In genomic region chr10:80131316-80131951, GRCm38 (mm10) we compare ENCODE assay signal across 8 mouse cellular contexts. TPM values are rescaled to one million over a fixed set of nuclear protein-coding genes. Genes with fewer than 3 reads are reported as not detected.
DNase-seq lines count a peak whose midpoint lies in the region; ATAC-seq and TF ChIP-seq lines count a peak whose summit lies in the region.

No protein-coding gene starts in this region.

- no peaks in the 10 kb centered on the region for H3K9me3 ChIP-seq in heart, embryonic 10.5 days
- H3K9me3 ChIP-seq in ES-Bruce4 (replicated peaks; ENCODE audit: control insufficient read depth, insufficient read depth, low read length, poor library complexity, severe bottlenecking) = no peaks in the 10 kb centered on the region
- no peaks in the 10 kb centered on the region for H3K9me3 ChIP-seq in hindbrain, embryonic 14.5 days (ENCODE audit: control insufficient read depth, low read length)
- no peaks in the 10 kb centered on the region for H3K9me3 ChIP-seq in midbrain, embryonic 12.5 days

- peaks cover 46% of the 10 kb centered on the region for H3K4me1 ChIP-seq in heart, embryonic 10.5 days
- no peaks in the 10 kb centered on the region for H3K4me1 ChIP-seq in ES-Bruce4 (ENCODE audit: control insufficient read depth, insufficient read depth, low read length)
- H3K4me1 ChIP-seq in cortical plate, adult 2 months (ENCODE audit: control insufficient read depth, insufficient read depth, low read length) = no peaks in the 10 kb centered on the region; the same call in 1 of the 2 replicates
- peaks cover 15% of the 10 kb centered on the region for H3K4me1 ChIP-seq in hindbrain, embryonic 14.5 days (replicated peaks; ENCODE audit: control insufficient read depth, insufficient read depth, low read length)
- H3K4me1 ChIP-seq in midbrain, embryonic 12.5 days = peaks cover 27% of the 10 kb centered on the region

- TF ChIP-seq POLR2A in ES-Bruce4 (IDR thresholded peaks at IDR 0.05; ENCODE audit: insufficient read depth, low read length) = peak; percentile 27
- TF ChIP-seq POLR2A in cortical plate, adult 2 months (IDR thresholded peaks at IDR 0.05; ENCODE audit: extremely low read depth, insufficient read depth, low read length) = peak; percentile 43; the same call in 1 of the 2 replicates

- TF ChIP-seq CTCF in ES-Bruce4 (IDR thresholded peaks at IDR 0.05; ENCODE audit: low read depth, low read length) = no peak
- no peak for TF ChIP-seq CTCF in cortical plate, adult 2 months (IDR thresholded peaks at IDR 0.05; ENCODE audit: extremely low read depth, insufficient read depth, low read length)

- intact Hi-C loops in heart, postnatal 36 days (cut with DNase I) = no loop called here

- H3K36me3 ChIP-seq in heart, embryonic 10.5 days = peaks cover 85% of the 10 kb centered on the region
- peaks cover under 1% of the 10 kb centered on the region; the same call in 1 of the 2 replicates for H3K36me3 ChIP-seq in ES-Bruce4 (ENCODE audit: control insufficient read depth, insufficient read depth, low read length, poor library complexity, severe bottlenecking)
- peaks cover 100% of the 10 kb centered on the region for H3K36me3 ChIP-seq in hindbrain, embryonic 14.5 days (replicated peaks; ENCODE audit: control insufficient read depth, insufficient read depth)
- peaks cover 88% of the 10 kb centered on the region for H3K36me3 ChIP-seq in midbrain, embryonic 12.5 days

- no peak for DNase-seq in heart, embryonic 10.5 days (ENCODE audit: low spot score)
- DNase-seq in heart, adult 11 months = no peak
- DNase-seq in hindbrain, embryonic 14.5 days (ENCODE audit: low spot score) = peak; percentile 69
- DNase-seq in spleen, postnatal 4 days (ENCODE audit: low spot score in 2 of 2) = no peak
- DNase-seq in heart, postnatal 36 days = no peak

- peaks cover 41% of the 10 kb centered on the region for H3K27me3 ChIP-seq in heart, embryonic 10.5 days (ENCODE audit: insufficient read depth, poor library complexity, severe bottlenecking)
- no peaks in the 10 kb centered on the region for H3K27me3 ChIP-seq in ES-Bruce4 (ENCODE audit: control insufficient read depth, insufficient read depth, low read length, poor library complexity, severe bottlenecking)
- H3K27me3 ChIP-seq in hindbrain, embryonic 14.5 days (ENCODE audit: control insufficient read depth, insufficient read depth, low read length) = no peaks in the 10 kb centered on the region
- H3K27me3 ChIP-seq in midbrain, embryonic 12.5 days = peaks cover 58% of the 10 kb centered on the region

- TF ChIP-seq EP300 in ES-Bruce4 (IDR thresholded peaks at IDR 0.05; ENCODE audit: insufficient read depth, low read depth, low read length) = peak; percentile 41; the same call in 1 of the 2 replicates

- H3K27ac ChIP-seq in heart, embryonic 10.5 days = peak overlapping the region; percentile 43
- no peak overlapping the region for H3K27ac ChIP-seq in ES-Bruce4 (ENCODE audit: insufficient read depth, low read length)
- H3K27ac ChIP-seq in cortical plate, adult 2 months (ENCODE audit: insufficient read depth, low read length) = no peak overlapping the region
- no peak overlapping the region for H3K27ac ChIP-seq in hindbrain, embryonic 14.5 days
- H3K27ac ChIP-seq in midbrain, embryonic 12.5 days (replicated peaks) = no peak overlapping the region

- H3K9ac ChIP-seq in ES-Bruce4 (ENCODE audit: low read depth, poor library complexity, severe bottlenecking) = no peak overlapping the region
- H3K9ac ChIP-seq in hindbrain, embryonic 14.5 days = peak overlapping the region; percentile 20; the same call in 1 of the 2 replicates
- peak overlapping the region; percentile 17; the same call in 1 of the 2 replicates for H3K9ac ChIP-seq in midbrain, embryonic 12.5 days (replicated peaks)

- 17% methylated on average over 55 of the region's 55 CpGs for WGBS in heart, embryonic 10.5 days
- 15% methylated on average over 53 of the region's 55 CpGs for WGBS in hindbrain, embryonic 14.5 days
- WGBS in midbrain, embryonic 12.5 days = 11% methylated on average over 51 of the region's 55 CpGs

- peak overlapping the region; percentile 29 for H3K4me2 ChIP-seq in hindbrain, embryonic 14.5 days (replicated peaks)
- H3K4me2 ChIP-seq in midbrain, embryonic 12.5 days (replicated peaks) = peak overlapping the region; percentile 34

- peak overlapping the region; percentile 48 for H3K4me3 ChIP-seq in heart, embryonic 10.5 days
- peak overlapping the region; percentile 7; the same call in 1 of the 2 replicates for H3K4me3 ChIP-seq in ES-Bruce4 (ENCODE audit: low read depth, low read length)
- H3K4me3 ChIP-seq in cortical plate, adult 2 months (ENCODE audit: insufficient read depth, low read length) = no peak overlapping the region
- H3K4me3 ChIP-seq in hindbrain, embryonic 14.5 days (replicated peaks; ENCODE audit: low read length) = peak overlapping the region; percentile 6; the same call in 1 of the 2 replicates
- H3K4me3 ChIP-seq in midbrain, embryonic 12.5 days = peak overlapping the region; percentile 6; the same call in 1 of the 2 replicates

- ATAC-seq in hindbrain, embryonic 14.5 days (ENCODE audit: low FRiP score) = peak; percentile 32; the same call in 1 of the 2 replicates
- ATAC-seq in midbrain, embryonic 12.5 days (ENCODE audit: low FRiP score, low read depth) = peak; percentile 25; the same call in 1 of the 2 replicates

RNA-seq across cellular contexts. Expression of gene Atp5d, which starts 7.0 kb away (rescaled TPM):
- polyA plus RNA-seq in heart, embryonic 10.5 days (2016; fragmentation: Nextera tagmentation; extraction: Ambion mirVana) = 689 and 872 TPM in 2 replicates
- 242 and 255 TPM in 2 replicates for polyA plus RNA-seq in ES-Bruce4 (2011; ENCODE audit: insufficient read depth, insufficient read length, low read depth, missing spikeins)
- polyA plus RNA-seq in cortical plate, adult 2 months (2012; rRNA removed) = 620 and 641 TPM in 2 replicates
- 469 and 505 TPM in 2 replicates for polyA plus RNA-seq in hindbrain, embryonic 14.5 days (2014; fragmentation: Nextera tagmentation; extraction: Ambion mirVana)
- polyA plus RNA-seq in midbrain, embryonic 12.5 days (2016; fragmentation: Nextera tagmentation; extraction: Ambion mirVana) = 379 and 384 TPM in 2 replicates
- total RNA-seq in heart, postnatal 36 days (2021) = 1,000 to 10,000 TPM; 1,105 to 1,168 TPM

RNA-seq across cellular contexts. Expression of gene Cbarp, which starts 9.2 kb away (rescaled TPM):
- 2.0 and 4.0 TPM in 2 replicates for polyA plus RNA-seq in heart, embryonic 10.5 days (2016; fragmentation: Nextera tagmentation; extraction: Ambion mirVana)
- polyA plus RNA-seq in ES-Bruce4 (2011; ENCODE audit: insufficient read depth, insufficient read length, low read depth, missing spikeins) = 29.8 and 33.4 TPM in 2 replicates
- 274 and 285 TPM in 2 replicates for polyA plus RNA-seq in cortical plate, adult 2 months (2012; rRNA removed)
- polyA plus RNA-seq in hindbrain, embryonic 14.5 days (2014; fragmentation: Nextera tagmentation; extraction: Ambion mirVana) = 93.4 and 96.4 TPM in 2 replicates
- 19.3 and 20.0 TPM in 2 replicates for polyA plus RNA-seq in midbrain, embryonic 12.5 days (2016; fragmentation: Nextera tagmentation; extraction: Ambion mirVana)
- 1 to 10 TPM; 2.0 to 4.7 TPM for total RNA-seq in heart, postnatal 36 days (2021)

RNA-seq across cellular contexts. Expression of gene Stk11, which starts 15.8 kb away (rescaled TPM):
- 12.4 and 17.8 TPM in 2 replicates for polyA plus RNA-seq in heart, embryonic 10.5 days (2016; fragmentation: Nextera tagmentation; extraction: Ambion mirVana)
- 70.3 and 91.6 TPM in 2 replicates for polyA plus RNA-seq in ES-Bruce4 (2011; ENCODE audit: insufficient read depth, insufficient read length, low read depth, missing spikeins)
- polyA plus RNA-seq in cortical plate, adult 2 months (2012; rRNA removed) = 91.8 and 94.2 TPM in 2 replicates
- polyA plus RNA-seq in hindbrain, embryonic 14.5 days (2014; fragmentation: Nextera tagmentation; extraction: Ambion mirVana) = 20.2 and 24.6 TPM in 2 replicates
- 16.7 and 20.3 TPM in 2 replicates for polyA plus RNA-seq in midbrain, embryonic 12.5 days (2016; fragmentation: Nextera tagmentation; extraction: Ambion mirVana)
- total RNA-seq in heart, postnatal 36 days (2021) = 100 to 1,000 TPM; 137 to 165 TPM

RNA-seq across cellular contexts. Expression of gene Midn, which starts 16.6 kb away (rescaled TPM):
- polyA plus RNA-seq in heart, embryonic 10.5 days (2016; fragmentation: Nextera tagmentation; extraction: Ambion mirVana) = 16.1 and 24.4 TPM in 2 replicates
- polyA plus RNA-seq in ES-Bruce4 (2011; ENCODE audit: insufficient read depth, insufficient read length, low read depth, missing spikeins) = 67.4 and 73.2 TPM in 2 replicates
- polyA plus RNA-seq in cortical plate, adult 2 months (2012; rRNA removed) = 26.6 and 33.8 TPM in 2 replicates
- polyA plus RNA-seq in hindbrain, embryonic 14.5 days (2014; fragmentation: Nextera tagmentation; extraction: Ambion mirVana) = 44.1 and 54.4 TPM in 2 replicates
- polyA plus RNA-seq in midbrain, embryonic 12.5 days (2016; fragmentation: Nextera tagmentation; extraction: Ambion mirVana) = 41.7 and 46.4 TPM in 2 replicates
- 100 to 1,000 TPM in 1 of 2 experiments, 10 to 100 TPM in 1; 99.9 to 117 TPM for total RNA-seq in heart, postnatal 36 days (2021)

RNA-seq across cellular contexts. Expression of gene Sbno2, which starts 26.1 kb away (rescaled TPM):
- polyA plus RNA-seq in heart, embryonic 10.5 days (2016; fragmentation: Nextera tagmentation; extraction: Ambion mirVana) = 14.8 and 15.6 TPM in 2 replicates
- 36.1 and 37.3 TPM in 2 replicates for polyA plus RNA-seq in ES-Bruce4 (2011; ENCODE audit: insufficient read depth, insufficient read length, low read depth, missing spikeins)
- polyA plus RNA-seq in cortical plate, adult 2 months (2012; rRNA removed) = 22.9 and 24.4 TPM in 2 replicates
- polyA plus RNA-seq in hindbrain, embryonic 14.5 days (2014; fragmentation: Nextera tagmentation; extraction: Ambion mirVana) = 12.3 and 12.6 TPM in 2 replicates
- polyA plus RNA-seq in midbrain, embryonic 12.5 days (2016; fragmentation: Nextera tagmentation; extraction: Ambion mirVana) = 14.7 and 15.7 TPM in 2 replicates
- 10 to 100 TPM; 11.2 to 12.2 TPM for total RNA-seq in heart, postnatal 36 days (2021)
